Mouse (Mus musculus) neural tube, embryonic 14.5 days (tissue): ENCODE measurements around the gene Nxn. TPM values are rescaled to one million over a fixed set of nuclear protein-coding genes. Genes with fewer than 3 reads are reported as not detected.

Experiments used
- ATAC-seq: fragments of 200-750 bp; cut with Nextera tagmentation; 2 replicates; pipeline ENCODE4 v1.8.0; 2017; ENCODE audit warnings: low read depth, mild to moderate bottlenecking, moderate TSS enrichment, moderate library complexity
- H3K27ac ChIP-seq: fragments of 300-500 bp; sonication (generic); 2 replicates; pipeline ENCODE4 v1.5.1; 2014; ENCODE audit warnings: low read depth, mild to moderate bottlenecking, control low read depth, low read length, moderate library complexity, mixed read lengths
- H3K27me3 ChIP-seq: fragments of 300-500 bp; sonication (generic); 2 replicates; pipeline ENCODE4 v1.6.1; 2014; ENCODE audit warnings: low read length; ENCODE audit not compliant: control insufficient read depth, insufficient read depth
- H3K36me3 ChIP-seq: fragments of 300-500 bp; sonication (generic); 2 replicates; pipeline ENCODE4 v1.6.1; 2014; ENCODE audit warnings: low read length, mixed read lengths; ENCODE audit not compliant: control insufficient read depth, insufficient read depth
- H3K4me1 ChIP-seq: fragments of 300-500 bp; sonication (generic); 2 replicates; pipeline ENCODE4 v1.6.1; 2014; ENCODE audit warnings: low read length; ENCODE audit not compliant: control insufficient read depth, insufficient read depth
- H3K4me2 ChIP-seq: fragments of 300-500 bp; sonication (generic); 2 replicates; pipeline ENCODE4 v1.6.1; 2014; ENCODE audit warnings: mild to moderate bottlenecking, low read depth, low read length, control low read depth
- H3K4me3 ChIP-seq: fragments of 300-500 bp; sonication (generic); 2 replicates; pipeline ENCODE4 v1.5.1; 2014; ENCODE audit warnings: low read depth, low read length, control low read depth, mixed read lengths
- H3K9ac ChIP-seq: fragments of 300-500 bp; sonication (generic); replicated peaks from 2 replicates; pipeline ENCODE4 v1.6.1; 2014; ENCODE audit warnings: low read depth, mild to moderate bottlenecking, control low read depth, low read length, mixed read lengths
- H3K9me3 ChIP-seq: fragments of 300-500 bp; sonication (generic); 2 replicates; pipeline ENCODE4 v1.6.1; 2016; ENCODE audit warnings: low read length; ENCODE audit not compliant: control insufficient read depth
- WGBS: fragments of 180-500 bp; shearing (Covaris S2); extraction: QIAGEN DNeasy Blood & Tissue Kit; methylation state at CpG from one replicate; pipeline ENCODE4 v1.1.7; 2014; 5-methylcytosine and 5-hydroxymethylcytosine counted together
- polyA plus RNA-seq: library from polyadenylated mRNA; unstranded; fragments of >200 nt; fragmentation: Nextera tagmentation; extraction: Ambion mirVana; gene quantifications from 2 replicates; pipeline ENCODE4 v1.2.1, GENCODE M21; 2014

Nxn gene
- polyA plus RNA-seq, 1 experiment from 2014 or later, result 23.5 TPM

- no peak overlapping the region for H3K4me3 ChIP-seq
- ATAC-seq, result no peak
- 75% methylated on average over 10 of the region's 10 CpGs for WGBS
- H3K36me3 ChIP-seq, result no peaks in the 10 kb centered on the region
- H3K4me1 ChIP-seq, result peaks cover 25% of the 10 kb centered on the region
- no peaks in the 10 kb centered on the region for H3K27me3 ChIP-seq
- H3K9me3 ChIP-seq, result no peaks in the 10 kb centered on the region
- no peak overlapping the region for H3K9ac ChIP-seq
- H3K27ac ChIP-seq, result no peak overlapping the region
- H3K4me2 ChIP-seq, result no peak overlapping the region
Measured at GRCm38 (mm10) chr11:76286534-76287126, 112.3 kb downstream of the Nxn start.

- Histone ChIP-seq H3K36me3 (no peaks in the 10 kb centered on the region), H3K4me2 (no peak overlapping the region), H3K27me3 (no peaks in the 10 kb centered on the region), H3K9me3 (no peaks in the 10 kb centered on the region), H3K9ac (no peak overlapping the region), H3K4me3 (no peak overlapping the region), H3K4me1 (peaks cover 22% of the 10 kb centered on the region), H3K27ac (no peak overlapping the region)
- WGBS, result 58% methylated on average over 7 of the region's 7 CpGs
- no peak for ATAC-seq
Measured at GRCm38 (mm10) chr11:76285431-76286075, 113.4 kb downstream of the Nxn start.

- Histone ChIP-seq H3K27me3 (no peaks in the 10 kb centered on the region), H3K4me1 (peaks cover 15% of the 10 kb centered on the region; the same call in 1 of the 2 replicates), H3K9me3 (no peaks in the 10 kb centered on the region), H3K4me3 (no peak overlapping the region), H3K9ac (no peak overlapping the region), H3K36me3 (no peaks in the 10 kb centered on the region), H3K4me2 (no peak overlapping the region), H3K27ac (no peak overlapping the region)
- no peak for ATAC-seq
- WGBS, result 94% methylated on average over 6 of the region's 6 CpGs
Measured at GRCm38 (mm10) chr11:76283841-76284240, 115.1 kb downstream of the Nxn start.

GRCm38 (mm10) chr11:76279971-76280370 is 119.0 kb downstream of the Nxn start:
- 67% methylated on average over 2 of the region's 2 CpGs for WGBS
- Histone ChIP-seq H3K4me3 (no peak overlapping the region), H3K27ac (peak overlapping the region; percentile 12; the same call in 1 of the 2 replicates), H3K9ac (no peak overlapping the region), H3K9me3 (no peaks in the 10 kb centered on the region), H3K27me3 (no peaks in the 10 kb centered on the region), H3K36me3 (no peaks in the 10 kb centered on the region), H3K4me2 (no peak overlapping the region), H3K4me1 (peaks cover 12% of the 10 kb centered on the region; the same call in 1 of the 2 replicates)
- ATAC-seq, result no peak

- peak overlapping the region; percentile 34 for H3K27ac ChIP-seq
- H3K4me1 ChIP-seq, result peaks cover 12% of the 10 kb centered on the region; the same call in 1 of the 2 replicates
- H3K9me3 ChIP-seq, result no peaks in the 10 kb centered on the region
- no peaks in the 10 kb centered on the region for H3K27me3 ChIP-seq
- ATAC-seq, result no peak
- H3K4me2 ChIP-seq, result no peak overlapping the region
- H3K4me3 ChIP-seq, result no peak overlapping the region
- WGBS, result 61% methylated on average over 14 of the region's 14 CpGs
- H3K9ac ChIP-seq, result no peak overlapping the region
- H3K36me3 ChIP-seq, result no peaks in the 10 kb centered on the region
Measured at GRCm38 (mm10) chr11:76278960-76279852, 119.7 kb downstream of the Nxn start.

GRCm38 (mm10) chr11:76272440-76272839 is 126.5 kb downstream of the Nxn start:
- Histone ChIP-seq H3K27ac (no peak overlapping the region), H3K27me3 (no peaks in the 10 kb centered on the region), H3K9me3 (no peaks in the 10 kb centered on the region), H3K4me2 (no peak overlapping the region), H3K4me1 (0 out of 2 replicates have a peak, but pooled peaks cover 2% of the 10 kb centered on the region), H3K36me3 (no peaks in the 10 kb centered on the region), H3K4me3 (no peak overlapping the region), H3K9ac (no peak overlapping the region)
- 79% methylated on average over 4 of the region's 4 CpGs for WGBS
- ATAC-seq, result no peak

- peak overlapping the region; percentile 58 for H3K27ac ChIP-seq
- 58% methylated on average over 6 of the region's 6 CpGs for WGBS
- H3K36me3 ChIP-seq, result no peaks in the 10 kb centered on the region
- no peak overlapping the region for H3K4me2 ChIP-seq
- H3K4me1 ChIP-seq, result peaks cover 12% of the 10 kb centered on the region; the same call in 1 of the 2 replicates
- H3K4me3 ChIP-seq, result no peak overlapping the region
- no peaks in the 10 kb centered on the region for H3K27me3 ChIP-seq
- H3K9me3 ChIP-seq, result no peaks in the 10 kb centered on the region
- ATAC-seq, result peak; percentile 29; the same call in 1 of the 2 replicates
- no peak overlapping the region for H3K9ac ChIP-seq
Measured at GRCm38 (mm10) chr11:76268521-76269065, 130.3 kb downstream of the Nxn start.

- Histone ChIP-seq H3K27ac (peak overlapping the region; percentile 58), H3K36me3 (no peaks in the 10 kb centered on the region), H3K4me1 (peaks cover 17% of the 10 kb centered on the region), H3K4me3 (no peak overlapping the region), H3K4me2 (no peak overlapping the region), H3K27me3 (no peaks in the 10 kb centered on the region), H3K9ac (no peak overlapping the region), H3K9me3 (no peaks in the 10 kb centered on the region)
- ATAC-seq, result peak; percentile 76; the same call in 1 of the 2 replicates
- 6% methylated on average over 5 of the region's 5 CpGs for WGBS
Measured at GRCm38 (mm10) chr11:76268001-76268459, 130.9 kb downstream of the Nxn start.
